Mouse (Mus musculus) ovary, postnatal 10 days (tissue): ENCODE results near the gene Ddias.
"Not testable (repeated sequence)": the region's sequence is repeated elsewhere in the genome, so short reads cannot be mapped to it uniquely, and the experiment has no call there.

Experiments used
- DNase-seq: peaks from one replicate; pipeline ENCODE4 v3.0.0; 2022; ENCODE audit warnings: low spot score

The Ddias gene

GRCm38 (mm10) chr7:92874116-92874675 is at the start of gene Ddias, which contains the start of gene Prcp:
Gene Ddias, minus strand, starts transcription at chr7:92874247.
Gene Prcp, plus strand, starts transcription at chr7:92874470.
- peak; percentile 97 for DNase-seq

GRCm38 (mm10) chr7:92920857-92921172 is 46.8 kb upstream of the Ddias start:
- DNase-seq: no peak

- no peak for DNase-seq
Measured at GRCm38 (mm10) chr7:92920172-92920856, 46.3 kb upstream of the Ddias start.

- DNase-seq: not testable (repeated sequence)
Measured at GRCm38 (mm10) chr7:92904285-92904684, 30.2 kb upstream of the Ddias start.

GRCm38 (mm10) chr7:92903360-92904038 is 29.5 kb upstream of the Ddias start:
- no peak for DNase-seq

- DNase-seq: no peak
Measured at GRCm38 (mm10) chr7:92897021-92897420, 23.0 kb upstream of the Ddias start.

- DNase-seq: no peak
Measured at GRCm38 (mm10) chr7:92896036-92896435, 22.0 kb upstream of the Ddias start.

GRCm38 (mm10) chr7:92893478-92893877 is 19.4 kb upstream of the Ddias start:
- DNase-seq: no peak

- DNase-seq: no peak
Measured at GRCm38 (mm10) chr7:92890618-92891230, 16.7 kb upstream of the Ddias start.

GRCm38 (mm10) chr7:92890211-92890610 is 16.2 kb upstream of the Ddias start:
- no peak for DNase-seq

GRCm38 (mm10) chr7:92887230-92887629 is 13.2 kb upstream of the Ddias start:
- DNase-seq: no peak

- no peak for DNase-seq
Measured at GRCm38 (mm10) chr7:92886801-92887200, 12.8 kb upstream of the Ddias start.

GRCm38 (mm10) chr7:92884998-92885660 is 11.1 kb upstream of the Ddias start:
- no peak for DNase-seq

GRCm38 (mm10) chr7:92883850-92884716 is 10.0 kb upstream of the Ddias start:
- DNase-seq: no peak

- DNase-seq: no peak
Measured at GRCm38 (mm10) chr7:92878575-92879285, 4.7 kb upstream of the Ddias start.

GRCm38 (mm10) chr7:92876538-92876937 is 2.5 kb upstream of the Ddias start:
- DNase-seq: no peak

- no peak for DNase-seq
Measured at GRCm38 (mm10) chr7:92876066-92876465, 2.0 kb upstream of the Ddias start.

- DNase-seq: peak; percentile 68
Measured at GRCm38 (mm10) chr7:92874761-92875408, 838 bp upstream of the Ddias start.

GRCm38 (mm10) chr7:92871596-92871995 is 2.5 kb downstream of the Ddias start:
- DNase-seq: no peak

- no peak for DNase-seq
Measured at GRCm38 (mm10) chr7:92870161-92870560, 3.9 kb downstream of the Ddias start.
